Mouse (Mus musculus) gastrocnemius, postnatal 14 days (tissue): Measurements from ENCODE around the gene Uri1. TPM values are rescaled to one million over a fixed set of nuclear protein-coding genes. Genes with fewer than 3 reads are reported as not detected.

Experiments used
- DNase-seq: peaks from one replicate; pipeline ENCODE4 v3.0.0; 2021; ENCODE audit warnings: mixed read lengths
- intact Hi-C: fragments of 180-260 bp; cut with DNase I; formaldehyde crosslinking; loops from one replicate; pipeline ENCODE4 v1.15.1; 2025; ENCODE audit warnings: low total_unique reads
- total RNA-seq, 2 experiments: library from RNA; stranded (reverse); gene quantifications; 2 replicates each; pipeline ENCODE4 v1.2.3; 2021

The Uri1 gene
- total RNA-seq, 2 experiments from 2014 or later = 25.6 to 26.9 TPM

- intact Hi-C loops = no loop called here
- DNase-seq = no peak
Measured at GRCm38 (mm10) chr7:37933754-37934308, 89.5 kb downstream of the Uri1 start.

- intact Hi-C loops = no loop called here
- DNase-seq = no peak
Measured at GRCm38 (mm10) chr7:37931631-37932030, 91.7 kb downstream of the Uri1 start.

- DNase-seq = no peak
- intact Hi-C loops = no loop called here
Measured at GRCm38 (mm10) chr7:37929738-37930137, 93.6 kb downstream of the Uri1 start.

GRCm38 (mm10) chr7:37922999-37923398, 100.4 kb downstream of the Uri1 start:
- intact Hi-C loops = no loop called here
- no peak for DNase-seq

GRCm38 (mm10) chr7:37921681-37922430, 101.5 kb downstream of the Uri1 start:
- intact Hi-C loops = no loop called here
- DNase-seq = no peak

- intact Hi-C loops = no loop called here
- DNase-seq = peak; percentile 24
Measured at GRCm38 (mm10) chr7:37918926-37919325, 104.4 kb downstream of the Uri1 start.

GRCm38 (mm10) chr7:37916762-37917439, 106.5 kb downstream of the Uri1 start:
- intact Hi-C loops = no loop called here
- DNase-seq = no peak

- intact Hi-C loops = no loop called here
- no peak for DNase-seq
Measured at GRCm38 (mm10) chr7:37911802-37912122, 111.6 kb downstream of the Uri1 start.

GRCm38 (mm10) chr7:37911114-37911801, 112.1 kb downstream of the Uri1 start:
- intact Hi-C loops = no loop called here
- DNase-seq = no peak

- intact Hi-C loops = no loop called here
- no peak for DNase-seq
Measured at GRCm38 (mm10) chr7:37910161-37910560, 113.2 kb downstream of the Uri1 start.

Other genes starting within 250 kb of the Uri1 start
- gene Zfp536, start 249.9 kb downstream of the Uri1 start, total RNA-seq = 1 to 10 TPM; 2.2 to 2.7 TPM
- 1 to 10 TPM; 1.2 to 2.1 TPM for gene Ccne1, start 84.0 kb upstream of the Uri1 start, total RNA-seq
- gene 1600014C10Rik, start 159.7 kb upstream of the Uri1 start, total RNA-seq = 10 to 100 TPM; 15.8 to 17.9 TPM
- 1 to 10 TPM; 4.9 to 9.7 TPM for gene Plekhf1, start 204.5 kb upstream of the Uri1 start, total RNA-seq
- gene Pop4, start 247.9 kb upstream of the Uri1 start, total RNA-seq = 10 to 100 TPM; 11.2 to 11.7 TPM